Mouse (Mus musculus) gastrocnemius, postnatal 10 days (tissue): ENCODE data around the gene Apol8. TPM values are rescaled to one million over a fixed set of nuclear protein-coding genes. Genes with fewer than 3 reads are reported as not detected.

Experiments used
- DNase-seq: peaks from one replicate; pipeline ENCODE4 v3.0.0; 2021; ENCODE audit warnings: mixed read lengths
- total RNA-seq, 2 experiments: library from RNA; stranded (reverse); gene quantifications; 2 replicates each; pipeline ENCODE4 v1.2.3; 2021

The Apol8 gene
- total RNA-seq, 2 experiments from 2014 or later = 0.61 TPM; not detected in 1

GRCm38 (mm10) chr15:77785807-77786206 is 29.0 kb upstream of the Apol8 start:
- DNase-seq = no peak

GRCm38 (mm10) chr15:77784039-77784824 is 27.4 kb upstream of the Apol8 start:
- DNase-seq = no peak

GRCm38 (mm10) chr15:77782449-77783014 is 25.7 kb upstream of the Apol8 start:
- DNase-seq = no peak

- DNase-seq = peak; percentile 92
Measured at GRCm38 (mm10) chr15:77775186-77775963, 18.6 kb upstream of the Apol8 start.

DNA sequence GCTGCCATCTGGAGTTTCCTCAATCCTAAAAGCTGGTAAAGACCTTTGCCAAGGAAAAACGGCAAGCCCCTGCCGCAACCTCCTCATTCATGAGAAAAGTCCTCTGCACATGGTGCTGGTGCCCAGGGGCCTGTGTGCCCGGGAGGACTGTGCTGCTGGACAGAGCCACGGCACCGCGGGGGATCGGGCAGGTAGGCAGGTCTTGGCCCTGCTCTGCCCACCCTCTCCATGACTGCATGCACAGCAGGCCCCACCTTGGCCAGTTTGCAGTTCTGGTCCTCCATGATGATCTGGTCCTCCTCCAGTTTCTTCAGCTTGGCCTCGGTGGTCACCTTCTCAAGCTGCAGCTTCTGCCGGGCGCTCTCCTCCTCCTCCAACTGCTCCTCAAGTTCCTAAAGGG is 17.5 kb upstream of the Apol8 start:
- DNase-seq = no peak

GRCm38 (mm10) chr15:77773099-77773915 is 16.5 kb upstream of the Apol8 start:
- DNase-seq = no peak

DNA sequence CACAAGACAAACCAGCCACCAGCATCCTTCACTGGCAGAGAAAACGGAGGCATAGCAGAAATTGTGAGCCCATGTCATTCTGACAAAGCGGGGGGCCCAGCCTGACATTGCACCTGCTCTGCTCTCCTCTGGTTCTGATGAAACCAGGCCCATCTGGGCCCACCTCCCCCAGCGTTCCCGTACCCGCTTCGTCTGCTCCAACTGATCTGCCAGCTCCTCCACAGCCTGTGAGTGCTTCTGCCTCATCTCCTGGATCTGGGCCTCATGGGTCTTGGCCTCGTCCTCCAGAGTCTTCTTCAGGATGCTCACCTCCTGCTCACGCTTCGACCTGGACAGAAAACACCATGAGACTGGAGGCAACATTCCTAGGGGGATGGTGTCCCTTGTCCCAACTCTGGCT is 14.1 kb upstream of the Apol8 start:
- no peak for DNase-seq

DNA sequence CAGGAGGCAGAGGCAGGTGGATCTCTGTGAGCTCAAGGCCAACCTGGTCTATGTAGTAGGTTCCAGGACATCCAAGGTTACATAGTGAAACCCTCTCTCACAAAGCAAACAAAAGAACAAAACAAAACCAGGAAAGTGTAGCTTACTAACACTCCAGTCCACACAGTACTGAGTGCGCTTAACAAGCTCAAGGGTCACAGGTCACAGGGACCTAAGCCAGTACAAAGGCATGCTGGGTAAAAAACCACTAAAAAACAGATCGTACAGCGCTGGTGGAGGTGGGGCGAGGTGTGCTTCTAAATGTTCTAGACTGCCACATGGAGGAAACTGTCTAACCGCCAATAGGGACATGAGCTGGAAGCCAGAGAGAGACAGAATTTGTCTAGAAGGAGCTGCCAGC is 13.5 kb upstream of the Apol8 start:
- no peak for DNase-seq

GRCm38 (mm10) chr15:77766981-77767380 is 10.2 kb upstream of the Apol8 start:
- no peak for DNase-seq

- no peak for DNase-seq
Measured at GRCm38 (mm10) chr15:77765484-77766093, 8.8 kb upstream of the Apol8 start.

- DNase-seq = peak; percentile 69
Measured at GRCm38 (mm10) chr15:77764391-77765006, 7.7 kb upstream of the Apol8 start.

- peak; percentile 35 for DNase-seq
Measured at GRCm38 (mm10) chr15:77763702-77764101, 6.9 kb upstream of the Apol8 start.

- no peak for DNase-seq
Measured at GRCm38 (mm10) chr15:77763050-77763449, 6.2 kb upstream of the Apol8 start.

GRCm38 (mm10) chr15:77761561-77762380 is 5.0 kb upstream of the Apol8 start:
- DNase-seq = peak; percentile 41

DNA sequence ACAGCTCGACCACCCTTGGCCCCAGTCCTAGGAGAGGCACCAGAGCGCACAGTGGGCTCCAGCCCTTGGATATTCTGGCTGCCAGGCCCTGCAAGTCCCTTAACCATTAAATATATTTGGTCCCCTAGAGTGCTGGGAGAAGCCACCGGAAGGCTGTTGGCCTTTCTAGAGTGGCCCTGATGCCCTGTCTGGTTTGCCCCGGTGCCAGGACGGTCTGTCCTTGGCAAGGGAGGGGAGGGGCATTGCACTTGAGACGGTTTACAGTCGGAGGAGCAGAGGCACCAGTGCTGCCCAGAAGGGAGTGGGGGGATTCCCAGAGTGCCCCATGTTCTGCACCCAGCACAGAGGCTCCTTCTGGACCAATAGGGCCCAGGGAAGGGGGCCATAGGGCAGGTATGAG is 4.3 kb upstream of the Apol8 start:
- no peak for DNase-seq

- DNase-seq = no peak
Measured at GRCm38 (mm10) chr15:77760037-77760436, 3.2 kb upstream of the Apol8 start.

- no peak for DNase-seq
Measured at GRCm38 (mm10) chr15:77757586-77758226, 903 bp upstream of the Apol8 start.

DNA sequence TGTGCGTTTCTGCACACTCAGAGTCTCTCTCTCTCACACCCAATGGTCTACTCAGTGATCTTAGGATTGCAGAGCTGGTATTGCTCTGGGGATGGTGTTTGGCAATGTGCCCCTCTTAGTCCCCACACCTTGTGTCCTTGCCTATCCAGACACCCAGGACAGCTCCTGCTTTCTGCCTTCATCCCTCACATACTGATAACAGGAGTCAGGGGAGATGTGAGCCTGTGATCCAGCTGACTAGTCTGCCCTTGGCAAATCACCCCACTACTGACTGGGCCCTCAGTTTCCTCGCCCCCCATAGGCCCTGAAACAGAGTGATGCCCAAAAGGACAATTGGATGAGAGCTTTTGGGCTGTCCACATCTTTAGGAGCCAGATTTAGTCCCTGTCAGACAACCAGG is 722 bp downstream of the Apol8 start:
- no peak for DNase-seq

DNA sequence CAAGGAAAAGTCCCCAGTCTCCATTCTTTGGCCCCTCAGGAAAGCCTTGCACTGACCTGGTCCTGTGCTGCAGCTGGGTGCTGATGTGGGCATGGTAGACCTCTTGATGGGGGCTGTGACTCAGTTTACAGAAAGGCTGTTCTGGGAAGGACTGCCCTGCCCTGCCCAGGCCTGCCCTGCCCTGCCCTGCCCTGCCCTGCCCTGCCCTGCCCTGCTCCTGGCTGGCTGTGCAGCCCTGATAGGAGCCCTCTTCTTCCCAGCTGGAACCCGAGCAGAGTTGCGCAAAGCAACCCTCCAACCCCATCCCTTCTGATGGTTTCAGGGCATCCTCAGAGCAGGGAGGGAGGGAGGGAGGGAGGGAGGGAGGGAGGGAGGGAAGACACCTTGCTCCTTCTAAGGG is 1.7 kb downstream of the Apol8 start:
- DNase-seq = no peak

DNA sequence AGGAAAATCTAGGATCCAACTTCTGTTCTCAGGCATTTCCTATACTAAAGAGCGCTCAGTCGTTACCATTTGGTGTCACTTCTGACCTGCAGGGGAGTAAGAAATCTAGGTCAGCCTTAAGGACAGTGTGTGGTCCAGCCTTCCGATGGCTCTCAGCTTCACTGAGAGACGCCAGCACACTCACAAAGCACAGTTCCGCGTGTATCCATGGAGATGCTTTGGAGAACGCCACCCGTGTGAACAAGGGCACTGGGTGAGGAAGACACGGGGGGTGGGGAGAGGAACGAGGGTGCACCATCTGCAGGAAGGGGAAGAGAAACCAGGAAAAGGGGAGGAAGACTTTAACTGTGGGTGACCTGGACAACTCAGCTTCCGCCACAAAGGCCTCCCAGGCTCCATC is 4.4 kb downstream of the Apol8 start:
- no peak for DNase-seq
